Mouse (Mus musculus) liver, embryonic 13.5 days (tissue): ENCODE results near the gene Rep15. TPM values are rescaled to one million over a fixed set of nuclear protein-coding genes. Genes with fewer than 3 reads are reported as not detected.

ENCODE experiments used
- ATAC-seq: fragments of 200-750 bp; cut with Nextera tagmentation; 2 replicates; pipeline ENCODE4 v1.8.0; 2017; ENCODE audit warnings: low read depth, mild to moderate bottlenecking, moderate number of reproducible peaks, moderate library complexity
- DNase-seq: peaks from one replicate; pipeline ENCODE4 v3.0.0; 2022
- H3K27ac ChIP-seq: fragments of 300-500 bp; sonication (generic); 2 replicates; pipeline ENCODE4 v1.5.1; 2015; ENCODE audit warnings: moderate library complexity, mild to moderate bottlenecking, inconsistent platforms
- H3K27me3 ChIP-seq: fragments of 300-500 bp; sonication (generic); 2 replicates; pipeline ENCODE4 v1.6.1; 2015; ENCODE audit warnings: mild to moderate bottlenecking, inconsistent platforms
- H3K36me3 ChIP-seq: fragments of 300-500 bp; sonication (generic); 2 replicates; pipeline ENCODE4 v1.6.1; 2015; ENCODE audit warnings: mild to moderate bottlenecking, inconsistent platforms
- H3K4me1 ChIP-seq: fragments of 300-500 bp; sonication (generic); replicated peaks from 2 replicates; pipeline ENCODE4 v1.6.1; 2015; ENCODE audit warnings: inconsistent platforms
- H3K4me2 ChIP-seq: fragments of 300-500 bp; sonication (generic); 2 replicates; pipeline ENCODE4 v1.6.1; 2015; ENCODE audit warnings: inconsistent platforms, mild to moderate bottlenecking, moderate library complexity
- H3K4me3 ChIP-seq: fragments of 300-500 bp; sonication (generic); replicated peaks from 2 replicates; pipeline ENCODE4 v1.5.1; 2015; ENCODE audit warnings: mild to moderate bottlenecking, inconsistent platforms
- H3K9ac ChIP-seq: fragments of 300-500 bp; sonication (generic); 2 replicates; pipeline ENCODE4 v1.6.1; 2015; ENCODE audit warnings: mild to moderate bottlenecking, inconsistent platforms
- H3K9me3 ChIP-seq: fragments of 300-500 bp; sonication (generic); replicated peaks from 2 replicates; pipeline ENCODE4 v1.6.1; 2016; ENCODE audit warnings: inconsistent platforms
- WGBS: fragments of 180-500 bp; shearing (Covaris S2); methylation state at CpG from one replicate; pipeline ENCODE4 v1.1.7; 2015; ENCODE audit not compliant: insufficient replicate concordance; 5-methylcytosine and 5-hydroxymethylcytosine counted together
- polyA plus RNA-seq: library from polyadenylated mRNA; unstranded; fragments of >200 nt; fragmentation: Nextera tagmentation; extraction: Ambion mirVana; gene quantifications from 2 replicates; pipeline ENCODE4 v1.2.1, GENCODE M21; 2015

The Rep15 gene
- polyA plus RNA-seq: 0.46 and 0.48 TPM in 2 replicates

DNA sequence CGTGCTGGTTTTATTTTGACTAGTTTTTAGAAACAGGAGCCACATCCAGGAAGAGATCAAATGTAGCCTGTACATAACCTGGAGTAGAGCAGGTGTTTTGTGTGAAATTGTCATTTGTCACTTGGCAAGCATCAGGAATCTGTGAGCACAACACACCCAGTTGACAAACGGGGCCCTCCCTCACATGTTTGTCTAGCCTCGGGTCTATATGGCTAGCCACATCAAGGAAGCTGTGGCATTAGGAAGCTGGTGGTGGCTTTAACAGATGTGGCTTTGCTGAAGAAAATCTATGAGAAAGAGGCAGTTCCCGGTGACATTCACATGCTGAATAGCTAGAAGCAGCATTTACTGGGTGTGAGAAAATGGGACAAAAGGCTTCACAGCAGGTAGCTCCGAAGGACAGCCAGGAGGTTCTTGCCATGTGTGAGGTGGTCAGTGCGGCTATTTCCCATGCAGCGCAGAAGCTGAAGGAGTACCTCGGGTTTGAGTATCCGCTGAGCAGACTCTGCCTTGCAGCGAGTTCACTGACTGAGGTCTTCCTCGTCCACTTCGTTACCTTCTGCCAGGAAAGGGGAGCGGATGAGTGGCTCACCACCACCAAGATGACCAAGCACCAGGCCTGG is at the start of gene Rep15:
TSS of gene Rep15 (plus strand) at position 282 of the 623 bp plus-strand sequence.
- no peaks in the 10 kb centered on the region for H3K9me3 ChIP-seq
- H3K9ac ChIP-seq: no peak within 1 kb of the TSS
- no peak for DNase-seq
- peaks cover 9% of the 10 kb centered on the region; the same call in 1 of the 2 replicates for H3K36me3 ChIP-seq
- no peak within 1 kb of the TSS for H3K27ac ChIP-seq
- ATAC-seq: no peak
- 62% methylated on average over 13 of the region's 13 CpGs for WGBS
- H3K27me3 ChIP-seq: no peaks in the 10 kb centered on the region
- H3K4me3 ChIP-seq: no peak within 1 kb of the TSS
- no peaks in the 10 kb centered on the region for H3K4me1 ChIP-seq
- no peak within 1 kb of the TSS for H3K4me2 ChIP-seq

DNA sequence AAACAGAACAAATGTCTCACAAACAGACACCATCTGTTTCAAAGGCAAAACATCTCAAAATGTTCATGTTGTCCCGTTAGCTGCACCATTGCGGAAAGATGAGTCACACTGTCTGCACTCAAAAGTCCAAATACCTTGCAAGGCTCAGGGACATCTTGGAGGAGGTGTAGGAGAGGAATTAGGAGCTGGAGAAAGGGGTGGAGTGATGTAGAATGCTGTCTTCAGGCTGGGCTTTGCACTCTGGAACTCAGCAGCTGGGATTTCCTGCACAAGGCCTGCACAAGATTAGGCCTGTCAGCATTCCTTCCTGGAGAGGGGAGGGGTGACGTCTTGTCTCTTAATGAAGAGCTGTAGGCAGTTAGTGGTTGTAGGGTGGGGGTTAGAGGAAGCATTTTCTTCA is 47.8 kb upstream of the Rep15 start:
- no peaks in the 10 kb centered on the region for H3K9me3 ChIP-seq
- H3K27me3 ChIP-seq: no peaks in the 10 kb centered on the region
- DNase-seq: no peak
- no peaks in the 10 kb centered on the region for H3K4me1 ChIP-seq
- H3K27ac ChIP-seq: no peak overlapping the region
- 60% methylated on average over 3 of the region's 3 CpGs for WGBS
- no peak overlapping the region for H3K4me2 ChIP-seq
- no peak overlapping the region for H3K4me3 ChIP-seq
- H3K36me3 ChIP-seq: no peaks in the 10 kb centered on the region
- ATAC-seq: 0 out of 2 replicates have a peak, but pooled peaks have one; percentile 39
- H3K9ac ChIP-seq: no peak overlapping the region

DNA sequence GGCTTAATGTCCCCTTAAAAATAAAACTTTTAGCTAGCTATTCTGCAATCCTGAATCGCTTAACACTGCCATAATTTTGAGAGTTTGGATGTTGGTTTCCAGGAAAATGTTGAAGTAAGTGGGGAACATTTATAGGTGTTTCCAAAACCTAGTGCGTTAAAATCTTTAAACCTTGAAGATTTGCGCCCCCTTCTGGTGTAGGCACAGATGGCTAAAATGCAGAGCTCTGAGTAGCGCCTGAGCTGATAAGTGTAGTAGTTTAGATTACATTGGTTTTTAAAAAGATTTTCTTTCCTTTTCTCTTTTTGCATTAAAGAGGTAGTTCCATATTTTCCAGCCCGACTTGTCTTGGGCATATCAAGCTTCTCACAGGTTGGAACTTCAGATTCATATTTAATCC is 38.1 kb upstream of the Rep15 start:
- Histone ChIP-seq H3K36me3 (no peaks in the 10 kb centered on the region), H3K9ac (no peak overlapping the region), H3K9me3 (no peaks in the 10 kb centered on the region), H3K4me3 (no peak overlapping the region), H3K27ac (no peak overlapping the region), H3K27me3 (no peaks in the 10 kb centered on the region), H3K4me2 (no peak overlapping the region), H3K4me1 (no peaks in the 10 kb centered on the region)
- ATAC-seq: no peak
- WGBS: 28% methylated on average over 5 of the region's 5 CpGs
- peak; percentile 10 for DNase-seq

DNA sequence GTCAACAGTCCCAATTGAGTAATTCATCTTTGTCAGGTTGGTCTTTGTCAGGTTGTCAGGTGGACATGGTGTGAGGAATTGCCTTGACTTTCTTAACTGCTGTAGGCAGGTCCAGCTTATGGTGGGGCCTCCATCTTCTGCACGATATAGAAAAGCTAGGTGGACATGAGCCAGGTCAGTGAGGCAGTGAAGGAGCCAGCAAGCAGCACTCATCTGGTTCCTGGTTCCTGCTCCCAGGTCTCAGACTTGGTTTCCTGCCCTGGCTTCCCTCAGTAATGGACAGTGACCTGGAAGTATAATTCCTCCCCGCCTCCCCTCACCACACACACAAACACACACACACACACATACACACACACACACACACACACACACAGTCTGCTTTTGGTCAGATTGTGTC is 37.0 kb upstream of the Rep15 start:
- no peak overlapping the region for H3K4me3 ChIP-seq
- no peaks in the 10 kb centered on the region for H3K27me3 ChIP-seq
- ATAC-seq: no peak
- H3K27ac ChIP-seq: no peak overlapping the region
- H3K4me1 ChIP-seq: no peaks in the 10 kb centered on the region
- no peak for DNase-seq
- H3K9me3 ChIP-seq: no peaks in the 10 kb centered on the region
- peaks cover 3% of the 10 kb centered on the region; the same call in 1 of the 2 replicates for H3K36me3 ChIP-seq
- 54% methylated on average over 2 of the region's 2 CpGs for WGBS
- no peak overlapping the region for H3K4me2 ChIP-seq
- no peak overlapping the region for H3K9ac ChIP-seq

DNA sequence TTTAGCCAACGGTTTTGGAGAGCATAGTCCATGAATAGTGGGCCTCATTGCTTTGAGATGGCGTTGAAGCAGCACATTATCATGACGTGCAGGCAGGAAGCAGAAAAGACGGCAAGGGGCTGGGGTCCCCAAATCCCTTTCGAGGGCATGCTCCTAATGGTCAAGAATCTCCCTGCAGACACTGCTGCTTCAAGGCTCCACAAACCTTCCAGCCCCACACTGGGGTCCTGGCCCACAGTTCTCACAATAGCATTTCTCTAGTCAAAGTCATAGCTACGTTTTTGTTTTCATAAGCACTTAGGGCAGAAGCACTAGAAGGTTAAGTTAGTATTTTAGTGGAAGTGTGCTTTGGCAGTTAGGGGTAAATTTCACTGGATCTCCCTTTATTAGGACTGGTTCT is 36.5 kb upstream of the Rep15 start:
- ATAC-seq (no peak), DNase-seq (no peak)
- no peak overlapping the region for H3K9ac ChIP-seq
- peaks cover 3% of the 10 kb centered on the region; the same call in 1 of the 2 replicates for H3K36me3 ChIP-seq
- 68% methylated on average over 6 of the region's 6 CpGs for WGBS
- no peak overlapping the region for H3K4me3 ChIP-seq
- no peaks in the 10 kb centered on the region for H3K27me3 ChIP-seq
- H3K9me3 ChIP-seq: no peaks in the 10 kb centered on the region
- no peaks in the 10 kb centered on the region for H3K4me1 ChIP-seq
- H3K4me2 ChIP-seq: no peak overlapping the region
- H3K27ac ChIP-seq: no peak overlapping the region

DNA sequence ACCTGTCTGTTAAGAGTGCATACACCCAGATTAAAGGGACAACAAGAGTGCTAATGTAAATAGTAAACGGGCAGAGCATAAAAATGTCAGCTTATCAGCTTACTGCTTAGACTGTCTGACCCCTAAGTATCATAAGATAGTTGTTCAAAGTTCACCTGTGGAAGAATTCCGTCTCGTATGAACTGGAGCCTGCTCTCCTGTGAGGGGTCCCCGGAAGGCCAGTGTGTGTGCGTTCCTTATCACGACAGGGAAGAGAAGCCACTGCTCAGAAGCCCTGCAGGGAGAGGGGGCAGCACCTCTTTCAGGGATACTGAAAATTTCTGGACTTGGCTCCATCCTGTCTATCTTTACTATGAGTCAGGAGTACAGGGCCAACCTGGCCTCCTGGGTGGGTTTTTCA is 35.4 kb upstream of the Rep15 start:
- peaks cover 6% of the 10 kb centered on the region; the same call in 1 of the 2 replicates for H3K36me3 ChIP-seq
- H3K4me2 ChIP-seq: no peak overlapping the region
- no peak for DNase-seq
- 65% methylated on average over 6 of the region's 6 CpGs for WGBS
- H3K4me3 ChIP-seq: no peak overlapping the region
- H3K9ac ChIP-seq: no peak overlapping the region
- no peak overlapping the region for H3K27ac ChIP-seq
- no peak for ATAC-seq
- H3K9me3 ChIP-seq: no peaks in the 10 kb centered on the region
- H3K4me1 ChIP-seq: no peaks in the 10 kb centered on the region
- H3K27me3 ChIP-seq: no peaks in the 10 kb centered on the region

DNA sequence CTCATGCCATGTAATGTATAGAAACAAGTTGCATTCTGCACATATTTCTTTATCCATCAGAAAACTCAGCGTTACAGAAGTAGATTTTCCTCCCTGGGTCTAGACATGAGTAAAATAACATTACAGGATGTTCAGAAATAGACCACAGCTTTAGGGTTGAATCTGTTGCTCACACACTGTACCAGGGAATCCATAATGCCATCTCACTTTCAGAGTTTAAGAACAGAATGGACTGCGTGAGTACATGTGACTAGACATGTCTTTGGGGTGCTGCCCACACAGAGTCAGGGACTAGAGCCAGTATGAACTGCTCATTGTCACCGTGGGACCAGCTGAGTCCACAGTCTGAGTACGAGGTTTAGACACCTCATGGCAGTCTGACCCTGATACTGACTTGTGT is 33.7 kb upstream of the Rep15 start:
- H3K9ac ChIP-seq: no peak overlapping the region
- peaks cover 9% of the 10 kb centered on the region; the same call in 1 of the 2 replicates for H3K36me3 ChIP-seq
- DNase-seq (no peak), ATAC-seq (no peak)
- no peaks in the 10 kb centered on the region for H3K9me3 ChIP-seq
- H3K4me3 ChIP-seq: no peak overlapping the region
- H3K4me2 ChIP-seq: no peak overlapping the region
- 75% methylated on average over 4 of the region's 4 CpGs for WGBS
- H3K4me1 ChIP-seq: no peaks in the 10 kb centered on the region
- H3K27me3 ChIP-seq: no peaks in the 10 kb centered on the region
- no peak overlapping the region for H3K27ac ChIP-seq

DNA sequence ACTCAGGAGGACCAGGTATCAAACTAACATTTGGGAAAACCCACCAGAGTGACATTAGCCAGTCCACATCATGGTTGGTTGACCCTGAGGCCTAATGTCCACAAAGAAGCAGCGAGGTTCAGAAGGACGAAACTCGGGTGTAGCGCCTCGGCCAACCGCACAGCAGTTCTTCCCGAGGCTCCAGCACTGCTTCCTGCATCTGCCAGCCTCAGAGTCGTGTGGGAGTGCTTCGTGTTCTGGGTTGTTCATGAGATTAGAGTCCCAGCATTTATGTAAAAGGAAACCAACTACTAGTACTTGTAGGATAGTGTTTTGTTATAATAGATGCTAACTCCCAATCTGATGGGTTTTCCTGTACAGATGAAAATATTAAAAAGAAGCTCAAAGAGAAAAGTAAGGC is 33.1 kb upstream of the Rep15 start:
- ATAC-seq (no peak), DNase-seq (no peak)
- WGBS: 69% methylated on average over 9 of the region's 9 CpGs
- H3K27ac ChIP-seq: no peak overlapping the region
- no peaks in the 10 kb centered on the region for H3K4me1 ChIP-seq
- no peak overlapping the region for H3K9ac ChIP-seq
- H3K9me3 ChIP-seq: no peaks in the 10 kb centered on the region
- H3K36me3 ChIP-seq: peaks cover 9% of the 10 kb centered on the region; the same call in 1 of the 2 replicates
- H3K27me3 ChIP-seq: no peaks in the 10 kb centered on the region
- H3K4me3 ChIP-seq: no peak overlapping the region
- no peak overlapping the region for H3K4me2 ChIP-seq

DNA sequence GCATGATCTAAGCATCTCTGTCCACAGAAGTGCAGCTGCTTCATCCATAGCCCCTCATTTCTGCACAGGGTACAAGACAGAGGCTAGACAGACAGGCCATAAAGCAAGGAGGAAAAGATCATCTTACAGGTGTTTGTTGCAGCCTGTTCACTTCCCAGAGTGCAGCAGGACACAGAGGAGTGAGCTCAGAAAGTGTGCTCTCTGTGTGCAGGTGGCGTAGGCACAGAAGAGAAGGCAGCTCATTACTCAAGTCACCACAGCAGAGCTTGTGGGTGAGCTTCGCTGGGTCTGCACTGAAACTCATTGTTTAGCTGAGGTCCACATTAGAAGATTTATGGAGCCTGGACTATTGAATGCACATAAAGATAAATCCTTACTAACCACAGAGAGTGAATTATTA is 32.6 kb upstream of the Rep15 start:
- Histone ChIP-seq H3K4me3 (no peak overlapping the region), H3K4me1 (no peaks in the 10 kb centered on the region), H3K9me3 (no peaks in the 10 kb centered on the region), H3K27me3 (no peaks in the 10 kb centered on the region), H3K36me3 (peaks cover 9% of the 10 kb centered on the region; the same call in 1 of the 2 replicates), H3K9ac (no peak overlapping the region), H3K4me2 (no peak overlapping the region), H3K27ac (no peak overlapping the region)
- DNase-seq (no peak), ATAC-seq (no peak)
- WGBS: 65% methylated on average over 2 of the region's 2 CpGs

DNA sequence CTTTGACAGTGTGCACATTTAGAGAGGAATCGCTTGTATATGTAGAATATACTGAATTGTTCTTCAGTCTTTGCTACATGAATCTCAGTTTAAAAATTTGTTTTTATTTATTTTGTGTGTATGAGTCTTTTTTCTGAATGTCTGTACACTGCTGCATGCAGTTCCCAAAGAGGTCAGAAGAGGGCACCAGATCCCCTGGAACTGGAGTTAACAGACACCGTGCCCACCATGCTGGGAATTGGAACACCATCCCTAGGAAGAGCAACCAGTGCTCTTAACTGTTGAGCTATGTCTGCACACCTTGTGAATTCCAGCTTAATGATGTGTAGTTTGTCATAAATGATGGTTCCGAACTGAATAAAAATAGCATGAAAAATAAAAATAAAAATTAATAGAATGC is 24.2 kb upstream of the Rep15 start:
- DNase-seq (peak; percentile 12), ATAC-seq (no peak)
- Histone ChIP-seq H3K9me3 (no peaks in the 10 kb centered on the region), H3K27me3 (no peaks in the 10 kb centered on the region), H3K4me1 (no peaks in the 10 kb centered on the region), H3K4me3 (no peak overlapping the region), H3K27ac (no peak overlapping the region), H3K36me3 (peaks cover 6% of the 10 kb centered on the region; the same call in 1 of the 2 replicates), H3K4me2 (no peak overlapping the region), H3K9ac (no peak overlapping the region)
- WGBS: 40% methylated on average over 3 of the region's 3 CpGs

DNA sequence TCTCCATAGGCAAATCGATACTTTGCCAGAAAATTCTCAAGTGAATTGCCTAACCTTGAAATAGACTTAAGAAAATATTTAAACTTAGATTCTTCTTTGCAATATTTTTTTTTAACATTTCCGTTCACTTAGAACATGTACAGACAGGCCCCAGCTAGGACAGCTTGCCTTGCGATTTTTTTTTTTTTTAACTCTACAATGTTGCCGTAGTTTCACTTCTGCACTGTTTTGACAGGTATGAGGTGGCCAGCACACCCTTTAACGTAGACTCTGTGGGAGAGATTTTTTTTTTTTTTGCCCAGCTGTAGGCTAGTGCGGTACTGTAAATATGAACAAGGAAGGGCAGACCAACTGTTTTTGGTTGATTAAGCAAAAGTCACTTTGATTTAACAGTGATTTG is 22.0 kb upstream of the Rep15 start:
- ATAC-seq (no peak), DNase-seq (no peak)
- H3K27ac ChIP-seq: no peak overlapping the region
- H3K9me3 ChIP-seq: no peaks in the 10 kb centered on the region
- H3K36me3 ChIP-seq: peaks cover 3% of the 10 kb centered on the region; the same call in 1 of the 2 replicates
- H3K4me1 ChIP-seq: no peaks in the 10 kb centered on the region
- no peak overlapping the region for H3K4me2 ChIP-seq
- no peaks in the 10 kb centered on the region for H3K27me3 ChIP-seq
- no peak overlapping the region for H3K4me3 ChIP-seq
- 73% methylated on average over 6 of the region's 6 CpGs for WGBS
- no peak overlapping the region for H3K9ac ChIP-seq

DNA sequence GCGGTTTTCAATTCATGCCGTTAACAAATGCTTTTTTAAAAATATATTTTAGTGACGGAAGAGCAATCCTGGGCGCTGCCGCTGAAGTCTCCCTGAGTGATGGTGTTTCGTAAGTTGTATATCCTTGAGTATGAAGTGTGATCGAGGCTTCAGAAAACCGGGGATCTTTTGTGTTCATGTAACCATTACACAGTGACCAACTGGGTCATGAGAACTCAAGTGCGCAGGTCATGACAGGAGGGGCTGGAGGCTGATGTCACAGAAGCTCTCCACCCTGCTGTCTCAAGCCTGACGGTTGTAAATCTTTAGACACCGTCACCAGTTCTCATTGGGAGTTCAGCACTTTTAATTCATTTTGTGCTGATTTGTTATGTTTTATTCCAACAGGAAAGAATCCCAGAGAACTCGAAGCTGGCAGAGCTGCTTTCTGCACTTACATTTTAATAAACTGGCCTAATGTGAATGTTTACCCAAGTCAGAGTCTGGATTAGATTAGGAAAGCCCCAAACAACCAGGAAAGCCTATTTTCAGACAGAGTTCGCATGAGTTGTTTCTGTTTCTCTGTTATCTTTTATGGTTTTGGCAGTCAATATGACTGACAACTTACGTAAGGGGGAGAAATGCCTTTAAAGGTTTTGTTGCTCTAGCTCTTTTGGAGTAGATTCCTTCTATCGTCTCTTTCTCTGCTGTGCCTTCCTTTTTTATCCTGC is 21.4 kb upstream of the Rep15 start:
- Histone ChIP-seq H3K9ac (no peak overlapping the region), H3K4me3 (no peak overlapping the region), H3K4me2 (no peak overlapping the region), H3K4me1 (no peaks in the 10 kb centered on the region), H3K9me3 (no peaks in the 10 kb centered on the region), H3K36me3 (peaks cover 3% of the 10 kb centered on the region), H3K27me3 (no peaks in the 10 kb centered on the region), H3K27ac (no peak overlapping the region)
- WGBS: 70% methylated on average over 15 of the region's 15 CpGs
- ATAC-seq: no peak
- no peak for DNase-seq
